Mouse (Mus musculus) spleen, postnatal 14 days (tissue): ENCODE results near the gene Wdr5b.

Experiments
- DNase-seq, 2 experiments: peaks; one replicate each; pipeline ENCODE4 v3.0.0; 2021 to 2022; ENCODE audit warnings: low spot score in 2 of 2

The Wdr5b gene

DNA sequence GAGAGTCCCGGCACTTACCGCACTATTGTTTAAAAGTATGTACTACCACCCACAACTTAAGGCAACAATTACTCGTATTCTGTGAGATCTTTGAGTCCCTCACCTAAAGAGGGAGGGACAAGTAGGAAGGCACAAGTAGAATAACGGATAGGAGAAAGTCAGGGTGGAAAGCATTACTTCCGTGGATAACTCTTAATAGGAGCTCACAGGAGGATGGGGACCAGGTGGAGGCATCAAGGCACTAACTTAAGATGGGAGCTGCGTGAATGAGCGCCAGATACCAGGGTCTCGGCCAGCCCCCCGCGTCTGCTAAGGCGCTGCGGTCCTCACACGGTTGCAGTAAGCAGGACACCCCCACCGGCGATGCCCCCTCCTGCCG lies 30.1 kb downstream of the Wdr5b start:
- no peak for DNase-seq

DNA sequence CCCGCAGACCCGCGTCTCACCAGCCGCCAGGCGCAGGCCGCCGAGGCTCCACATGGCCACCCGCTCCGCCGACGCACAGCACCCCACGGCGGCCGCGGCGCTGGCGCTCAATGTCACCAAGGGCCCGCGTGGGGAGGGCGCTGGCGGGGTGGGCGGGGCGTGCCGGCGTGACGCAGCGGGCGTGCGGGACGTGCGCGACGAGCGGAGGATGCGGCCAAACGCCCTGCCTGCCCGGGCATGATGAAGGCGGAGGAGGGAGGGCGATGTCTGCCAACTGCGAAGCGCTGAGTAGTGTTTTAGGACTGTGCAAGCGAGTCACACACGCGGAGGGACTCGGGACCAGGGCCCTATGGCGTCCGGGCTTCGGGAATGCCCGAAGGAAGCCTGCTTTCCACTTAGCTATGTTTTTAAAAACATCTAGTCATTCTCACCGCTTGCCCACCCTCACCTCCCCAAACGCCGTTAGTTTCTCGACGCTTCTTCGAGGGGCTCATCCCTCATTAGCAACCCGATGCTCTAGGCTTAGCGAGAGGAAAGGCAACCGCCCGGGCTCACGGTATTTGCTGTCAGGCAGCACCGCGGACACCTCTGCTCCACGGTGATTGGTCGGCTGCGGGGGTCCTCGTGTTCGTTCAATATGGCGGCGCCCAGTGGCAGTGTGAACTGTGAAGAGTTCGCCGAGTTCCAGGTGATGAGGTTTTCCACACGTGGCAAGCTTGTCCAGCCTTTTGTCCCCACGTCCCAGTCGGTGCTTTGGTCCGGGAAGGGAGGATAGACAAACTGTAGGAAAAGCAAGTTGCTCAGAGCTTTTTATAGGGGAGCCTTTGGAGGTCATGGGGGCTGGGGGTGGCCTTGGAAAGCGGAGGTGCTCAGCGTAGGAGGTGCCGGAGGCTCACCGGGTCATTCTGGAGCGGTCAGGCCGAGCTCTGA lies 30.7 kb downstream of the Wdr5b start, which contains the start of the genes Fam162a and Ccdc58:
TSS of gene Fam162a (minus strand) at position 145 of the 930 bp plus-strand sequence.
TSS of gene Ccdc58 (plus strand) at position 236 of the 930 bp plus-strand sequence.
- DNase-seq, result peak; percentile 84 to 88

DNA sequence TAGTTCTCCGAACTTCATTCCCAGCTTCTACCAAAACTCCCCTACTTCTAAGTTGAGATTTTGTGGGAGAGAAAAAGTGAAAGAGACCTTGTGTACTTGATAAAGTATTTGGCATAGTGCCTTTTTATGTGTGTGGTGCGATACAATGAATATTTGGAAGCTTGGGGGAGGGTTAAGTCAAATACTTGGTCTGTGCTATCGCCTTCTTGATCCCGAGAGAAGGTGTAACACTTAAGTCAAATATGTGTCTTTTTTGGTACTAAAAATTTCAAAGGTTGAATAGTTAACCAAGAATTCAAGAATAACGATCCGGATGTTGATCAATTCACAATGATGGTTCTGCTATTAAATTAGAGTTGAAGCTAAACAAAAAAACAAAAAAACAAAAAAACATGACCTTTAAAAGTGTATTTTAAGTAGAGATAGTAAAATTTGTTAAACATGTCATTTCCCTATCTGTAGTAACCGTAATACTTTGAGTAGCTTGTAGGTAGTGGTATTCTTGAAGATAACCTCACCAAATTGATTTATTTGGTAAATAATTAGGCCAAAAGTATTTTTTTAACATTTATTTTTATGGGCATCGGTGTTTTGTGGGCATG lies 31.5 kb downstream of the Wdr5b start:
- DNase-seq, result no peak

DNA sequence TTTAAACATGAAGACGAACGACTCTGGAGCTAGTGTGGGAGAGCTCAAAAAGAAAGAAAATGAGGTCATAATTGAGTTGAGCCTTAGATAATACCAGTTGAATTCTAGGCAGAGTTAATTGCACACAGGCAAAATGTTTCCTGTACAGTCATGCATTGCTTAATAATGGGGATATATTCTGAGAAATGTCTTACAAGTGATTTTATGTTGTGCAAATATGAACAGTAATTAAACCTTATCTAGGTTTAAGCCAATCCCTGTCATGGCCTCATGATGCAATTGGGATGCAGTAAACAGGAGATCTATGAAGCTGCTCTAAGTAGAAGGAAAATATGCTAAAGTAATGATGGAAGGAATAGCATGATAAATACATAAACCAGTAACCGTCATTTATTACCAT lies 33.8 kb downstream of the Wdr5b start:
- DNase-seq, result no peak

DNA sequence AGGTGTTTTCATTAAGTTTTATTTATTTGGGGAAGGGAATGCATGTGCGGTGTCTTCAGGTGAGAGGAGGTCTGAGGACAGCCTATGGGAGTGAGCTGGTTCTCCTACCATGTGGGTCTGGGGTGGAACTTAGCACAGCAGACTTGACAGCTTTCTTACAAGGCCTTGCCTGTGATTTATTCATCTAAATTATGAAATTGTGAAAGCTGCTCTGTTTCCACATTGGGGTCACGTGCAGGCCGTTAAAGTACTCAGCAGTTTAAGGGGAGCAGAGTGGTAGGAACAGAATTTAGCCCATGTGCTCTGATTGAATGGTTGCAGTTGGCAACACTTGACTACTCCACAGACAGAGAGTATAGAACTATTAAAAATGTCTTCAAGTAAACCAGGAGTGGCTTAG lies 38.9 kb downstream of the Wdr5b start:
- DNase-seq, result no peak

DNA sequence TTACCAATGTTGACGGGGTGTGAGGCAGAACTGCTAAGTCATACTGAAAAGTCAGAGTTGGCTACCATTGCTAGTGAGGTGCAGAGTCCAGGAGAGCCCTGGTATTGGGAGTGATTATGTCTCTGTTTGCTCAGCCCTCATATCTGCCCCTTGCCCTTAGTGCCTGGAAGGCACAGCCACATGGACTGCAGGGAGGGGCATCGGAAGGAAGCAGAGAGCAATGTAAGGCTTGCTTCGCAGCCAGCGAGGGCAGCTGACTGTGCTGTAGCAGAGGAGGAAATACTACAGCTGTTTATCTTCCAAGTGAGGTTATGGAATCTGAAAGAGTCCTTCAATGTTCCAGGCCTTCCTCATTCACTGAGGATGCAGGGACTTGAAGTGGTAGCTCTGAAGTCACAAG lies 46.9 kb downstream of the Wdr5b start:
- no peak for DNase-seq

DNA sequence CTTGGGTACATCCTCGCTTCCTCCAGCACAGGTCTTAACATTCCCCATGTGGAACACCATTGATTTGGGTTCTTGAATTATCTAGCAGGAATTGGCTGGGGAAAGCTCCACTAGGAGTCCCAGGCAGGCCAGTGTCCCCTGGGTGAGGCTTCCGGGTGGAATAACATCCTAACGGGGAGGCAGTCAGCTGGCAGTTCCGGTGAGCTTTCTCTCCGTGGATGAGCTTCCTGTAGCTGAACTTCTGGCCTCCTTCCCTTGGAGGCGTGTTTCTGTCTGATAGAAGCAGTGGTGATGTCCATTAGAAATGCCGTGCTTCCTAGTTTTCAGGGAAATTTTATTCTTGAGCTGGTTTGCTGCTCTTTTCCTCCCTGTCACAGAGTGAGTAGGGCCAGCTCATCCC lies 48.1 kb downstream of the Wdr5b start:
- DNase-seq, result no peak

DNA sequence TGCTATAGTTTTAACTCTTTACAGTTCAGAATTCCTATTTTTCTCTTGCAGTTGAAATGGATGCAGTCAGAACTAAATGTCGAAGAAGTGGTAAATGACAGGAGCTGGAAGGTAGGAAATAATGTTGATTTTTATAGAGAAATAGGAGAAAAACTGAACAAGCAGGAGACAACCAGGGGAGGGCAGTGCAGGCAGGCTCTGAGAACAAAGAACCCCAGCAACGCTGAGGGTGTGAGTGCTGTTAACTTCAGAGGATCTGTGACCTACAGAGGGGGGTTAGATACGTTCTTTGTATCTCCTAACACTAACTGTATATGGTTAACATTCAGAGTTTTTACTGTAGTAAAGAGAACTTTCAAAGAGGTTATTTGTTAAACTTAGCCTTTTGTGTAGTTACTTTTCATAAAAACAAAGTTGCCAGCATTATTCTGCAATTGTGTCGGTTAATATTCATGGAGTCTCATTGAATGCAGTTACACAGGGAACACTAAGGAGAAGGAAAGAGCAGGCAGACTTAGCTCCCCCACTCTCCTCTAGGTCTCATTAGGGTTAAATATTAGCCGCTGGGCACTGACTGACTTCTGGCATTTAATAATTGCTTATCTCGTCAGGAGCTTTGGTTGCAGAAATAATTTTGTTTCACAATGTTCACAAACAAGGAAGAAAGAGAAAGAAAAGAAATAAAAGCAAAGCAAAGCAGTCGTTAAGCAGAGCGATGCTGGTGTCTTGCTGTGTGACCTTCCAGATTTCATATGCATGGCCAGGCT lies 49.0 kb downstream of the Wdr5b start:
- DNase-seq, result no peak

DNA sequence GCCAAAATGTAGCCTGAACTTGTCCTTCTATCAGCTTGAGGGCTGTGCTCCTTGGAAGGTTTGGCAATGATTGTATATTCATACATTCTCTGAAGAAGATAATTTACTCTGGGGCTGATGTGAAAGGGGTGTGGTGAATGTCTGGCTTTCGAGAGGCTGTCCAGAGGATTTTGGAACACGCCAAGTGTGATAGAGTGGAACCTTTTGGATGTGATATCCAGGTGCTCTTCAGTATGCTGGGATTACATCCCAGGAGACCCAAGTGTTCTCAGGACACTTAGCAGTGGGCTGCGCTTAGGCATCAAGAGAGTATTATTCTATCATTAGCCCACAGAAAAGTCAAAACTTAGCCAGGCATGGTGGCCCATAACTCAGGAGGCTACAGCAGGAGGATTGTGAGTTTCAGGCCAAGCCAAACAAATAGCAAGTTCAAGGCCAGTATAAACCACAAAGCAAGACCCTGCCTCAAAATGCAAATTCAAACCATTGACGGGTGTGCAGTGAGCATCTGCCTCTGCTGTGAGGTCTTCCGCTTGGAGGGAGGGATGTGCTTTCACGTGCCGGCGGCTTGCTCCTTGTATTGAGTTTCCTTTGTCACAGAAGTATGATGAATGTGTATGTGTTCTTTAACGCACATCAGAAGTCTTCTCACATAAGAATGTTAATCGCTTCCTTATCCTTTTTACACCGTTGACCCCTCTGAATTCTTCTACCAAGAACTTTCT lies 50.0 kb downstream of the Wdr5b start:
- no peak for DNase-seq
